Mouse (Mus musculus): ENCODE data around the gene Ndufa13.

Ndufa13 gene

GRCm38 (mm10) chr8:69911917-69912316 lies 9.6 kb upstream of the Ndufa13 start:
- DNase-seq (ENCODE audit: extremely low read depth, low read depth, low spot score) = no peak

- DNase-seq (ENCODE audit: extremely low read depth, low read depth, low spot score) = no peak
Observed at GRCm38 (mm10) chr8:69907106-69907505, 4.7 kb upstream of the Ndufa13 start.

DNA sequence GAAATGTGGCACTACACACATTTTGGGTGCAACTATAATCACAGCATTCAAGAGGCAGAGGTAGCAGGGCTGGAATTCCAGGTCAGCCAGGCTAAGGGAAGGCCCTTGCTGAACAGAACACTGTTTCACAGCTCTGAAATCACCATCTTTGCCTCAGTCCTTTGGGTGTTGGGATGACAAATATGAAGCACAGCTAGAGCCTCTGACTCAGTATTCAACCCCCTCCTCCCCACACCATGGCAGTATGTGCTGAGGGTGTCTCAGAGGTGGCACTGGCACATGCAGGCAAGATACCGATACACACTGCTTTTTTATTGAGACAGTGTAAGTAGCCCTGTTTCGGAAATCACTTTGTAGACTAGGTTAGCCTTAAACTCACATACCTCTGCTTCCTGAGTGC lies 3.9 kb upstream of the Ndufa13 start:
- no peak for DNase-seq (ENCODE audit: extremely low read depth, low read depth, low spot score)

- no peak for DNase-seq (ENCODE audit: extremely low read depth, low read depth, low spot score)
Observed at GRCm38 (mm10) chr8:69904096-69904495, 1.7 kb upstream of the Ndufa13 start.

- DNase-seq (ENCODE audit: extremely low read depth, low read depth, low spot score) = peak; percentile 63
Observed at GRCm38 (mm10) chr8:69903063-69903542, 745 bp upstream of the Ndufa13 start.

DNA sequence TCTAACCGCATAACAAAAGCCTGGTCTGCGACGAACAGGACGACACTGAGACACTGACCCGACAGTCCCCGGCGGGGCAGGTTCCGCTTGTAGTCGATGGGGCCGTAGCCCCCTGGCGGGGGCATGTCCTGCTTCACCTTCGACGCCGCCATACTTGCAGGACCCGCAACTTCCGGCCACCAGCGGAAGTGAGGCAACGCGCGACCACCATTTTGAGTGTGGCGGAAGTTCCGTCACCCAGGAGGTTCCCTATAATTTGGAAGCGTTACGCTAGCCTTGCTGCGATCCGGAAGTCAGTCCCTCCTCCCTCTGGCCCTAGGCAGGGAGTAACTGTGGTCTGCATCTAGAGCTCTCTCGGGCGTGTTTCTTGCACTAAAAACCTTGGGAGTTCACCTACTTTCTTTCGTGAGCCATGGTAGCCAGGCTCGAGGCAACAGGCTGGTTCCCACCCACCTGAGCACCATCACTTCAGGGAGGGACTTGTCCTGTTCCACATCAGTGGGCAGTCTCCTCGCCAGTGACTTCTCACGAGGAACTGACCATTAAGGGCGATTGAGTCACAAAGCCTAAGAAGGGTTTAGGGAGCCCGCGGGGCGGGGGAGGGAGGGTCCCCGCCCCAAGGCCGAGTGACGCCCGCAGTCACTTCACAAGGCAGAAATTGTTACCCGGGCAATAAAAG lies 735 bp downstream of the Ndufa13 start:
- peak; percentile 55 for DNase-seq (ENCODE audit: extremely low read depth, low read depth, low spot score)

GRCm38 (mm10) chr8:69900895-69901451 lies 1.4 kb downstream of the Ndufa13 start:
- no peak for DNase-seq (ENCODE audit: extremely low read depth, low read depth, low spot score)

DNA sequence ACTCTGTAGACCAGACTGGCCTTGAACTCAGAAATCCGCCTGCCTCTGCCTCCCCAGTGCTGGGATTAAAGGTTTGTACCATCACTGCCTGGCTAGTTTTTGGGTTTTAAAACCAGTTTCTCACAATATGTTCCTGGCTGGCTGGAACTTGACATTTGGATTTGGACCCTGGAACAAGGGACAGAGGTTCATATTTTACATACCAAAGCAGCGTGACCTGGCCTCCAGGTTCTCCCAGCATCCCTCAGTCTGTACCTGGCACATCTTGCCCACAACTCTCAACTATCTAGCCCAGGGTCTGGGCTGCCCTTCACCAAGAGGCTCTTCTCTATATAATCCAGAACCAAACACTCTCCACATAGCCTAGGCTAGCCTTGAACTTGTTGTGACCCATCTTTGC lies 2.5 kb downstream of the Ndufa13 start:
- DNase-seq (ENCODE audit: extremely low read depth, low read depth, low spot score) = no peak

DNA sequence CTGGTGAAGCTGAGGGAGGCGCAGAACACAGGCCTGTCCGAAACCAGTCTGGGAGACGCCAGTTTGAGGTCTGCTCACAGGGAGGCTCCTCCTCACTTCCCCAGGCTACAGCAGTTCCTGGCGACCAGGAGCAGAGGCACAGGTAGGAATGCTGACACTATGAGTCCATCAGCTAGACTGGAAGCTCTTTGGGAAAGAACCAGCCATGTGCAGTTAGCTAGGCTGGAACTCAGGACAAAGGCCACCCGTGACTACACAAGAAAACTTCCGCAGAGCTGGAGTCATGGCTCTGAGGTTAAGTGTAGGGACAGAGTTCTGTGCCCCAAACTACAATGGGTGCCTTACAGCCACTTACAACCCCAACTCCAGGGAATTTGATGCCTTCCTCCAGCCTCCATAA lies 4.5 kb downstream of the Ndufa13 start:
- DNase-seq (ENCODE audit: extremely low read depth, low read depth, low spot score) = no peak

DNA sequence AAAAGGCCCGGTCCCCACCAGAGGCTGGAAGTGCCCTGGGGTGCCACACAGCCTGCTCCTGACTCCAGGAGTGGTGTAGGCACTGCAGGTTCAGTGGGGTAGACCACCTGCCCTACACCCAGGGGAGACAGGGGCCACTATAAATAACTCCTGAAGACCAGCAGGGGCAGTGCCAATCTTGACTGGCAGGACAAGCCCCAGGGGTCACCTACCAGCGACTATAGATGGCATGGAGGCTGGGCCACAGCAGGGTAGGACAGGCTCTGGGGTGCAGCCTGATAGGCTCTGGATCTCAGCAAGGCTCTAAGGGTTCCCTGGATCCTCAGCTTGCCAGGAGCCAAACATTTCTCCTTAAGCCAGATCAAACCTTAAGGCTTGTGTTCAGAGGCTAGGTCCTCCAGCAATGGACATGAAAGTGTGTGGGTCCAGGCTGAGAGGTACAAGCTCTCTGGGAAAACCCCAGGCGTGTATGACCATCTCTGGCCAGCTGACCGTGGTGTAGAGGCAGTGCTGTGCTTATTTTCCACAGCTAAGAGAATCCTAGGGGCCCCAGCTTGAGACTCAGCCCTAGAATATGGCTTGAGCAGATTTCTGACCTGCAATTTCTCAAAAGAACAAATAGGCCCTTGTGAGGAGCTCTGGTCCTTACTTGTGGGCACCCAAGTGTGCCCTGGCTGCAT lies 6.4 kb downstream of the Ndufa13 start:
- DNase-seq (ENCODE audit: extremely low read depth, low read depth, low spot score) = no peak

- DNase-seq (ENCODE audit: extremely low read depth, low read depth, low spot score) = no peak
Observed at GRCm38 (mm10) chr8:69894836-69895332, 7.5 kb downstream of the Ndufa13 start.

DNA sequence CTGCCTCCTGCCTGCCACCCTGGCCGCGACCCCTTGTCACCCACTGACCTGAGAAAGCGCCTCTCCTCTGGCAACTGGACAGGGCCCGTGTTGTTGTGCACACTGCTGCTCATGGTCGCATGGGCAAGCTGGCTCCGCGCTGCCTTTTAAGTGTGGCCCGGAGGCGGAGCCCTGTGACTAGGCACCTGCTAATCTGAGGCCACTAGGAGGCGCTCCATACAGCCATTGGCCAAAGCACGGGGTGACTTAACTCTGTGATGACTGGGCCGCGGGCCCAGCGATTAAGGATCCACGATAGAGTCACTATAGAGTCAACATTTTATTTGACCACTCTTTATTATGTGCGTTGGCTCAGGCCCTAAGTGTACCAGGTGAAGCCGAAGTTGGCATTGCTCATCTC lies 8.5 kb downstream of the Ndufa13 start:
- no peak for DNase-seq (ENCODE audit: extremely low read depth, low read depth, low spot score)

DNA sequence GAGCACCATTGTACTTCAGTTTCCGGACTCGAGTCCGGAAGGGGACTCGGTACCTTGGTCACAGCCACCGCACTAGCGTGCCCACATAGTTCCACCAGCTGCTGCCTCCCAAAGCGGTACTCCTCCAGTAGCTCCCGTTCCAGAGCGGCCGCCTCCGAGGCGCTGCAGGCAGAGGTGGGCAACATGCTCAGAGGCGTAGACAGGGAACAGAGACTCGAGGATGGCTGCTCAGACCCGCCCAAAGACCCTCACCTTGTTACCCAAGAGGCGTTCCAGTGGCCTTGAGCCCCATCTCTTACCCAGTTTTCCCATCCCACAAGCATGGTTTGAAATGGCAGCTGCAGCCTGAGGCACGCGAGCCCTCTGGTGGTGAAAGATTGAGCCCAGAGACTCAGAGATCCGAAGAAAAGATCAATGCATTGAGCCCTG lies 11.5 kb downstream of the Ndufa13 start:
- DNase-seq (ENCODE audit: extremely low read depth, low read depth, low spot score) = no peak

DNA sequence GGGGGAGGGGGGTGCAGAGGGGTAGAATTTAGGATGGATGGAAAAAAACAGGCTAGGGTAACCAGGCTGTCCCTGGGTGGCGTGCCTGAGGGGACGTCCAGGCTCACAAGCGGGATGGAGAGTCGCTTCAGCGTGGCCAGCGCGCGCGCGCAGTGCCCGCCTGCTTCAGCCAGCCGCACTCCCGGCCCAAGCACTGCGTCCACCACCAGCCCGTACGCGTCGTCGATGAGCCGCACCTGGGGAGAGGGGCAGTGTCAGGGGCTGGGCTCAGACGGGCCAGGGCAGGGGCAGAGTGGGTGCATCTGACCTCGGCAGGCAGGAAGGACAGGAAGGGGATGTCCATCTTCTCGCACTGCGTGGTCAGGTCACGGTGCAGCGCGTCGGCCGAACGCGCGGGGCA lies 13.5 kb downstream of the Ndufa13 start:
- DNase-seq (ENCODE audit: extremely low read depth, low read depth, low spot score) = no peak

- no peak for DNase-seq (ENCODE audit: extremely low read depth, low read depth, low spot score)
Observed at GRCm38 (mm10) chr8:69888244-69888866, 14.0 kb downstream of the Ndufa13 start.

- DNase-seq (ENCODE audit: extremely low read depth, low read depth, low spot score) = no peak
Observed at GRCm38 (mm10) chr8:69887289-69888243, 14.8 kb downstream of the Ndufa13 start, which contains the start of gene Cilp2. Cilp2 (minus strand) TSS chr8:69887687.

- DNase-seq (ENCODE audit: extremely low read depth, low read depth, low spot score) = no peak
Observed at GRCm38 (mm10) chr8:69884141-69884540, 18.2 kb downstream of the Ndufa13 start.

- DNase-seq (ENCODE audit: extremely low read depth, low read depth, low spot score) = no peak
Observed at GRCm38 (mm10) chr8:69882833-69883600, 19.3 kb downstream of the Ndufa13 start.

DNA sequence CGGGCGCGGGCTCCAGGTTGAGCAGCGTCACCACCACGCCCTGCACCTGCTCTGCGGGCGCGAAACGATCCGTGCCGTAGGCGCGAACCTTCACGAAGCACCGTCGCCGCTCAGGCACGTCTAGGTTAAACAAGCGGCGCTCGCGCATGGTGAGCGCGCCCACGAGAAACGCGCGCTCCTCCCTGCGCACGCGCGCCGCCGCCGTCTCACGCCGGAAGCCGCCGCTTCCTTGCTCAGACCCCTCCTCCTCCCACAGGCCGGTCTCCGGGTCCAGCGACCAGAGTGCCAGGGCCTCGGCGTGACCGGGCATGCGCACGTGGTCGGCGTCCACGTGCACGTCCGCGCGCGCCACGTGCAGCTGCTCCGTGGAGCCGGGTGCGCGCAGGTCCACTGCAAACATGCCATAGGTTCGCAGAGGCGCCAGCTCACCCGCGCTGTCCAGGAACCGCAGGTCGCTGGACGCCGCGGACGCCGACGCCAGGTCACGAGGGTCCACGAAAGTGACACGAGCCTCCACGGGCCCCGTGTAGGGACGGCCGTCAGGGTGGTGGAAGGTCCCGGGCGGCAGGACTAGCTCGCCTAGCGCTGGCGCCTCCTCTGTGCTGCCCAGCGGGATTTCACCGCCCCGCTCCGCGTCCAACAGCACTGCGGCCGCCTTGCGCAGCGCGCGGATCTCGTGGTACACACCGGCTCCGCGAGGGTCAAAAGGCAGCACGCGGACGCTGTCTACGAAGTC lies 20.2 kb downstream of the Ndufa13 start:
- DNase-seq (ENCODE audit: extremely low read depth, low read depth, low spot score) = no peak

All from fat pad, adult 2 months (tissue).